ENCODE assay signal across 32 mouse cellular contexts in the genomic region with DNA sequence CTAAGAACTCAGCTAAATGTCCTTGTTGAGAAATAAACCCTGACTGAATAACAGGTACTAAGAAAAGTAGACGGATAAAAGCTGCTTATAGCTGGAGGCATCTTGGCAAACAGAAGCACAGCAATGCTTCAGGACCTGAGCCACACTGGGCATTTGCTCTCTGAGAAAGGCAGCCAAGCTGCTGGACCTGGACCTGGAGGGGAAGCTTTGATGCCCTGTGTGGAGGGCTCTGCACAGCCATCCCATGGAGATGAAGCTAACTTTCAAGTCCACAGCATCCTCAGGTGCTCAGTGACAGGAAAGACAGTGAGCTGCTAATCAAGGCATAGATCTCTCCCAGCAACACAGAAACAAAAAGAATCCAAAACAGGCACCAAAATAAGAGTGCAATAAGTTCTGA. TPM values are rescaled to one million over a fixed set of nuclear protein-coding genes. Genes with fewer than 3 reads are reported as not detected.
DNase-seq lines count a peak whose midpoint lies in the region; ATAC-seq lines count a peak whose summit lies in the region.
"Had no signal": no experiment of that assay in that cellular context is flagged by ENCODE, and none has a peak within 500 bp of the region (broad histone marks: within the 10 kb centered on the region; RNA-seq: fewer than 3 reads in every experiment).

No protein-coding gene starts in this region.

- DNase-seq in cerebellum, postnatal 4 days (ENCODE audit: low spot score in 2 of 2) = no peak
- peak; percentile 73 to 85 for DNase-seq in cerebellum, adult 18-20 months
- peak; percentile 62 to 79 for DNase-seq in cerebellum, postnatal 10 days
- DNase-seq in lung, postnatal 36 days = no peak
- no peak for DNase-seq in heart, adult 9 months (ENCODE audit: low spot score in 2 of 2)
- DNase-seq: adrenal gland, adult 2 months; adrenal gland, postnatal 36 days; gastrocnemius, postnatal 36 days; heart, adult 2 months; heart, postnatal 10 days; kidney, adult 2 months; kidney, postnatal 36 days; thymus, postnatal 25 days had no signal

- H3K27ac ChIP-seq in hindbrain, embryonic 13.5 days = no peak overlapping the region
- H3K27ac ChIP-seq: embryonic facial prominence, embryonic 13.5 days; forebrain, embryonic 10.5 days; forebrain, embryonic 15.5 days; heart, adult 2 months; heart, embryonic 13.5 days; hindbrain, embryonic 10.5 days; hindbrain, postnatal 0 days; intestine, embryonic 15.5 days; layer of hippocampus, adult 2 months; left cerebral cortex, adult 2 months; limb, embryonic 13.5 days; lung, embryonic 15.5 days; midbrain, embryonic 12.5 days; neural tube, embryonic 13.5 days; stomach, embryonic 15.5 days had no signal

- H3K9me3 ChIP-seq in hindbrain, embryonic 13.5 days = 0 out of 2 replicates have a peak, but pooled peaks cover 4% of the 10 kb centered on the region
- H3K9me3 ChIP-seq: embryonic facial prominence, embryonic 13.5 days; forebrain, embryonic 10.5 days; forebrain, embryonic 15.5 days; heart, embryonic 13.5 days; hindbrain, embryonic 10.5 days; intestine, embryonic 15.5 days; limb, embryonic 13.5 days; lung, embryonic 15.5 days; megakaryocyte, embryonic 14.5 days; neural tube, embryonic 13.5 days; stomach, embryonic 15.5 days had no signal

- no peak overlapping the region for H3K9ac ChIP-seq in hindbrain, embryonic 13.5 days
- H3K9ac ChIP-seq: embryonic facial prominence, embryonic 13.5 days; forebrain, embryonic 15.5 days; heart, embryonic 13.5 days; intestine, embryonic 15.5 days; limb, embryonic 13.5 days; lung, embryonic 15.5 days; midbrain, embryonic 12.5 days; neural tube, embryonic 13.5 days; stomach, embryonic 15.5 days had no signal

- 87% methylated on average over 1 of the region's 1 CpGs for WGBS in hindbrain, embryonic 13.5 days

- no peaks in the 10 kb centered on the region for H3K27me3 ChIP-seq in hindbrain, embryonic 13.5 days
- H3K27me3 ChIP-seq: embryonic facial prominence, embryonic 13.5 days; forebrain, embryonic 15.5 days; heart, embryonic 13.5 days; intestine, embryonic 15.5 days; limb, embryonic 13.5 days; lung, embryonic 15.5 days; megakaryocyte, embryonic 14.5 days; midbrain, embryonic 12.5 days; neural tube, embryonic 13.5 days; stomach, embryonic 15.5 days had no signal

- no peaks in the 10 kb centered on the region for H3K36me3 ChIP-seq in hindbrain, embryonic 13.5 days
- H3K36me3 ChIP-seq: embryonic facial prominence, embryonic 13.5 days; forebrain, embryonic 10.5 days; forebrain, embryonic 15.5 days; heart, embryonic 13.5 days; hindbrain, embryonic 10.5 days; intestine, embryonic 15.5 days; limb, embryonic 13.5 days; lung, embryonic 15.5 days; midbrain, embryonic 12.5 days; neural tube, embryonic 13.5 days; stomach, embryonic 15.5 days had no signal

- no peak overlapping the region for H3K4me3 ChIP-seq in hindbrain, embryonic 13.5 days
- H3K4me3 ChIP-seq: embryonic facial prominence, embryonic 13.5 days; forebrain, embryonic 10.5 days; forebrain, embryonic 15.5 days; heart, adult 2 months; heart, embryonic 13.5 days; hindbrain, embryonic 10.5 days; intestine, embryonic 15.5 days; layer of hippocampus, adult 2 months; left cerebral cortex, adult 2 months; limb, embryonic 13.5 days; lung, embryonic 15.5 days; megakaryocyte, embryonic 14.5 days; midbrain, embryonic 12.5 days; myocyte; neural tube, embryonic 13.5 days; stomach, embryonic 15.5 days had no signal

- H3K4me1 ChIP-seq in hindbrain, embryonic 13.5 days (replicated peaks) = no peaks in the 10 kb centered on the region
- H3K4me1 ChIP-seq: embryonic facial prominence, embryonic 13.5 days; forebrain, embryonic 10.5 days; forebrain, embryonic 15.5 days; heart, embryonic 13.5 days; hindbrain, embryonic 10.5 days; intestine, embryonic 15.5 days; lung, embryonic 15.5 days; midbrain, embryonic 12.5 days; neural tube, embryonic 13.5 days; stomach, embryonic 15.5 days had no signal

- ATAC-seq in cerebellum, adult (ENCODE audit: insufficient number of reproducible peaks, low FRiP score, low TSS enrichment) = peak; percentile 83
- ATAC-seq in hindbrain, embryonic 13.5 days (ENCODE audit: low FRiP score) = no peak
- ATAC-seq: forebrain, embryonic 15.5 days; hindbrain, postnatal 0 days; intestine, embryonic 15.5 days had no signal

- no peak overlapping the region for H3K4me2 ChIP-seq in hindbrain, embryonic 13.5 days
- H3K4me2 ChIP-seq: embryonic facial prominence, embryonic 13.5 days; forebrain, embryonic 15.5 days; heart, embryonic 13.5 days; intestine, embryonic 15.5 days; limb, embryonic 13.5 days; liver, embryonic 11.5 days; lung, embryonic 15.5 days; midbrain, embryonic 12.5 days; neural tube, embryonic 13.5 days; stomach, embryonic 15.5 days had no signal

RNA-seq across cellular contexts. Expression of a gene that starts 54.8 kb away (rescaled TPM):
- polyA plus RNA-seq in hindbrain, embryonic 13.5 days (2015; fragmentation: Nextera tagmentation; extraction: Ambion mirVana) = 0.35 TPM in 1 of 2 replicates, not detected in the other

Comparison
In these comparisons a context has a peak if more than half of its experiments do, and no peak if none do; other contexts are left out.
1. DNase-seq: peak in cerebellum, adult 18-20 months (2 of 2) and cerebellum, postnatal 10 days (2 of 2); none in cerebellum, postnatal 4 days (0 of 2), lung, postnatal 36 days (single experiment) and heart, adult 9 months (0 of 2).